Comparison of ENCODE assay signal across 8 mouse cellular contexts in the genomic region with DNA sequence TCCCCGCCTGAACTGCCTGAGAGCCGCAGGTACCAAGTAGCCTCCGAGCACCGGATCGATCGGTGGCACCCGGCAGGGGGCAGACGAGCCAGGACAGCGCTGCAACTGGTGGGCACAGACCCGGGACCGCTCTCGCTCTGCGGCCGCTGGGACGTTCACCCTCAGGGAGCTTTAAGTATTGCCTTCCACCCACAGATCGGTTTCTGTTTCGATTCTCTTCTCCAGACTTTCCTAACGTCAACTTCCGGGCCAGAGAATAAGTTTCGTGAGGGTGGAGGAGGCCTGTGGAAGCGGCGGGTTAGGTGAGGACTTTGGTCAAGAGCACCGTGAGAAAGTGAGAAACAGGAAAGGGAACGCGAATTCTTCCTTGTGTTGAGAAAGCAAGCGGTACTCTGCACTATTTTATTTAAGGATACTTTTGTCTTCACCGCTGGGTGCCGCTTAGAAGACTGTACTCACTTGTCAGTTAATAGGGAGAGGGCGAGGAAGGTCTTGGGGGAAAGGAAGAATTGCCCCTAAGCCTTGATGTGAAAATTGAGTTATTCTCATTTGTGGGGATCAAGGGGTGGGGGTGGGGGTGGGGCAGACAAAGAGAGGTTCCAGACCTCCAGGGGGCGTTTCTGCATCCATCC. TPM values are rescaled to one million over a fixed set of nuclear protein-coding genes. Genes with fewer than 3 reads are reported as not detected.
DNase-seq lines count a peak whose midpoint lies in the region; ATAC-seq and TF ChIP-seq lines count a peak whose summit lies in the region.

A gene (minus strand): TSS at position 242 of the 632 bp plus-strand sequence.

- peak; percentile 67 for TF ChIP-seq CTCF in kidney, postnatal 0 days (IDR thresholded peaks at IDR 0.05; ENCODE audit: low read depth)

- peak within 1 kb of the TSS; percentile 62 for H3K4me3 ChIP-seq in embryonic facial prominence, embryonic 15.5 days (replicated peaks)
- H3K4me3 ChIP-seq in heart, embryonic 14.5 days (ENCODE audit: control insufficient read depth in 1 of 2, insufficient read depth in 1 of 2, low read depth in 1 of 2, low read length in 2 of 2), result peak within 1 kb of the TSS; percentile 58 to 82
- H3K4me3 ChIP-seq in kidney, postnatal 0 days (replicated peaks; ENCODE audit: low read depth, low read length), result peak within 1 kb of the TSS; percentile 56

- H3K36me3 ChIP-seq in embryonic facial prominence, embryonic 15.5 days, result no peaks in the 10 kb centered on the region
- no peaks in the 10 kb centered on the region for H3K36me3 ChIP-seq in heart, embryonic 14.5 days (ENCODE audit: control insufficient read depth, insufficient read depth, low read length)
- H3K36me3 ChIP-seq in kidney, postnatal 0 days (ENCODE audit: insufficient read depth, low read length), result no peaks in the 10 kb centered on the region

- no peaks in the 10 kb centered on the region for H3K27me3 ChIP-seq in embryonic facial prominence, embryonic 15.5 days
- no peaks in the 10 kb centered on the region for H3K27me3 ChIP-seq in heart, embryonic 14.5 days (ENCODE audit: control insufficient read depth, insufficient read depth, low read length)
- H3K27me3 ChIP-seq in kidney, postnatal 0 days (ENCODE audit: insufficient read depth, low read length), result no peaks in the 10 kb centered on the region

- H3K4me1 ChIP-seq in embryonic facial prominence, embryonic 15.5 days, result 0 out of 2 replicates have a peak, but pooled peaks cover 8% of the 10 kb centered on the region
- H3K4me1 ChIP-seq in heart, embryonic 14.5 days (ENCODE audit: control insufficient read depth in 2 of 2, insufficient read depth in 2 of 2, low read length in 2 of 2), result peaks cover 0 to 9% of the 10 kb centered on the region in 2 experiments; a peak in 2 of 4 replicates
- no peaks in the 10 kb centered on the region for H3K4me1 ChIP-seq in kidney, postnatal 0 days (replicated peaks; ENCODE audit: insufficient read depth, low read length)

- DNase-seq in A20 (ENCODE audit: low read depth, low spot score), result peak; percentile 88
- DNase-seq in ZHBTc4 (ENCODE audit: low read depth, low spot score), result peak; percentile 46
- peak; percentile 89 for DNase-seq in kidney, postnatal 0 days (ENCODE audit: low spot score)
- DNase-seq in lung, postnatal 36 days, result peak; percentile 81
- peak; percentile 67 for DNase-seq in retina, embryonic 14.5 days (ENCODE audit: low spot score)
- DNase-seq in urinary bladder, postnatal 14 days (ENCODE audit: low spot score), result peak; percentile 59

- H3K9ac ChIP-seq in embryonic facial prominence, embryonic 15.5 days, result peak within 1 kb of the TSS; percentile 35
- H3K9ac ChIP-seq in heart, embryonic 14.5 days (ENCODE audit: low read length), result peak within 1 kb of the TSS; percentile 72
- H3K9ac ChIP-seq in kidney, postnatal 0 days (ENCODE audit: low read depth, low read length), result peak within 1 kb of the TSS; percentile 70

- peak within 1 kb of the TSS; percentile 62 for H3K4me2 ChIP-seq in embryonic facial prominence, embryonic 15.5 days (replicated peaks)
- peak within 1 kb of the TSS; percentile 77 for H3K4me2 ChIP-seq in heart, embryonic 14.5 days (ENCODE audit: low read length)
- H3K4me2 ChIP-seq in kidney, postnatal 0 days (ENCODE audit: low read length), result peak within 1 kb of the TSS; percentile 62

- peak; percentile 76 for ATAC-seq in embryonic facial prominence, embryonic 15.5 days (ENCODE audit: insufficient number of reproducible peaks, low FRiP score, low TSS enrichment, low read depth)
- peak; percentile 68; the same call in 1 of the 2 replicates for ATAC-seq in heart, embryonic 14.5 days (ENCODE audit: insufficient number of reproducible peaks, insufficient read depth, low FRiP score, low read depth)
- ATAC-seq in kidney, postnatal 0 days (replicated peaks; ENCODE audit: low FRiP score, low read depth), result peak; percentile 88

- H3K27ac ChIP-seq in embryonic facial prominence, embryonic 15.5 days (replicated peaks), result peak within 1 kb of the TSS; percentile 65
- peak within 1 kb of the TSS; percentile 64 to 71 for H3K27ac ChIP-seq in heart, embryonic 14.5 days (replicated peaks in 1 of 2; ENCODE audit: control insufficient read depth in 1 of 2, insufficient read depth in 1 of 2, low read depth in 2 of 2, low read length in 2 of 2)
- peak within 1 kb of the TSS; percentile 78 for H3K27ac ChIP-seq in kidney, postnatal 0 days

- H3K9me3 ChIP-seq in embryonic facial prominence, embryonic 15.5 days (replicated peaks), result no peaks in the 10 kb centered on the region
- no peaks in the 10 kb centered on the region for H3K9me3 ChIP-seq in heart, embryonic 14.5 days (ENCODE audit: control insufficient read depth, low read length)
- no peaks in the 10 kb centered on the region for H3K9me3 ChIP-seq in kidney, postnatal 0 days (replicated peaks; ENCODE audit: low read length)

- WGBS in embryonic facial prominence, embryonic 15.5 days, result under 1% methylated on average over 30 of the region's 30 CpGs
- under 1% methylated on average over 30 of the region's 30 CpGs for WGBS in heart, embryonic 14.5 days
- 0% methylated on average over 30 of the region's 30 CpGs for WGBS in kidney, postnatal 0 days

RNA-seq across cellular contexts. Expression of the gene that starts here (rescaled TPM):
- 2.6 and 3.3 TPM in 2 replicates for polyA plus RNA-seq in embryonic facial prominence, embryonic 15.5 days (2015; fragmentation: Nextera tagmentation; extraction: Ambion mirVana)
- 1.3 and 1.9 TPM in 2 replicates for polyA plus RNA-seq in heart, embryonic 14.5 days (2014; fragmentation: Nextera tagmentation; extraction: Ambion mirVana)
- polyA plus RNA-seq in kidney, postnatal 0 days (2015; fragmentation: Nextera tagmentation; extraction: Ambion mirVana), result 5.5 and 6.2 TPM in 2 replicates

Comparison
In these comparisons a context has a peak if more than half of its experiments do, and no peak if none do; other contexts are left out.
1. Peak in every context shown above with its lines: DNase-seq, ATAC-seq, H3K4me3 ChIP-seq and H3K27ac ChIP-seq.